Mouse (Mus musculus): Measurements from ENCODE around the gene Baiap2. TPM values are rescaled to one million over a fixed set of nuclear protein-coding genes. Genes with fewer than 3 reads are reported as not detected.

Baiap2 gene
- total RNA-seq, 2 experiments from 2014 or later, result 228 to 303 TPM

GRCm38 (mm10) chr11:119918521-119918920 lies 24.0 kb upstream of the Baiap2 start:
- intact Hi-C loops (cut with DNase I), result no loop called here
- DNase-seq (ENCODE audit: low spot score in 2 of 2), result no peak

GRCm38 (mm10) chr11:119919432-119919831 lies 23.1 kb upstream of the Baiap2 start:
- intact Hi-C loops (cut with DNase I), result no loop called here
- DNase-seq (ENCODE audit: low spot score in 2 of 2), result no peak

GRCm38 (mm10) chr11:119919897-119920296 lies 22.7 kb upstream of the Baiap2 start:
- intact Hi-C loops (cut with DNase I), result no loop called here
- peak in 1 of 2 experiments; percentile 57 for DNase-seq (ENCODE audit: low spot score in 2 of 2)

- no peak for DNase-seq (ENCODE audit: low spot score in 2 of 2)
- intact Hi-C loops (cut with DNase I), result no loop called here
Measured at GRCm38 (mm10) chr11:119920668-119921067, 21.9 kb upstream of the Baiap2 start.

- intact Hi-C loops (cut with DNase I), result no loop called here
- DNase-seq (ENCODE audit: low spot score in 2 of 2), result no peak
Measured at GRCm38 (mm10) chr11:119925176-119925575, 17.4 kb upstream of the Baiap2 start.

GRCm38 (mm10) chr11:119926762-119927161 lies 15.8 kb upstream of the Baiap2 start:
- intact Hi-C loops (cut with DNase I), result no loop called here
- DNase-seq (ENCODE audit: low spot score in 2 of 2), result no peak

- intact Hi-C loops (cut with DNase I), result no loop called here
- peak in 1 of 2 experiments; percentile 62 for DNase-seq (ENCODE audit: low spot score in 2 of 2)
Measured at GRCm38 (mm10) chr11:119928023-119928681, 14.4 kb upstream of the Baiap2 start.

- no peak for DNase-seq (ENCODE audit: low spot score in 2 of 2)
- intact Hi-C loops (cut with DNase I), result no loop called here
Measured at GRCm38 (mm10) chr11:119929603-119930265, 12.8 kb upstream of the Baiap2 start.

- no peak for DNase-seq (ENCODE audit: low spot score in 2 of 2)
- intact Hi-C loops (cut with DNase I), result no loop called here
Measured at GRCm38 (mm10) chr11:119931809-119932208, 10.8 kb upstream of the Baiap2 start.

GRCm38 (mm10) chr11:119933142-119933541 lies 9.4 kb upstream of the Baiap2 start:
- intact Hi-C loops (cut with DNase I), result no loop called here
- no peak for DNase-seq (ENCODE audit: low spot score in 2 of 2)

GRCm38 (mm10) chr11:119933819-119934583 lies 8.6 kb upstream of the Baiap2 start:
- intact Hi-C loops (cut with DNase I), result no loop called here
- DNase-seq (ENCODE audit: low spot score in 2 of 2), result no peak

- intact Hi-C loops (cut with DNase I), result no loop called here
- DNase-seq (ENCODE audit: low spot score in 2 of 2), result no peak
Measured at GRCm38 (mm10) chr11:119934773-119935172, 7.8 kb upstream of the Baiap2 start.

GRCm38 (mm10) chr11:119935457-119935856 lies 7.1 kb upstream of the Baiap2 start:
- no peak for DNase-seq (ENCODE audit: low spot score in 2 of 2)
- intact Hi-C loops (cut with DNase I), result no loop called here

GRCm38 (mm10) chr11:119936456-119936855 lies 6.1 kb upstream of the Baiap2 start:
- intact Hi-C loops (cut with DNase I), result no loop called here
- DNase-seq (ENCODE audit: low spot score in 2 of 2), result no peak

GRCm38 (mm10) chr11:119937216-119937615 lies 5.3 kb upstream of the Baiap2 start:
- intact Hi-C loops (cut with DNase I), result loop anchor here (1.0 kb wide), 1 partner anchor 54 kb away; no protein-coding TSS in a partner anchor

GRCm38 (mm10) chr11:119937772-119938502 lies 4.6 kb upstream of the Baiap2 start:
- intact Hi-C loops (cut with DNase I), result loop anchor here (1.0 kb wide), 1 partner anchor 53 kb away; no protein-coding TSS in a partner anchor
- DNase-seq (ENCODE audit: low spot score in 2 of 2), result peak; percentile 66 to 81

More at GRCm38 (mm10) chr11:119937216-119937615, 5.3 kb upstream of the Baiap2 start:
- DNase-seq (ENCODE audit: low spot score in 2 of 2), result peak; percentile 74 to 80

- DNase-seq (ENCODE audit: low spot score in 2 of 2), result no peak
- intact Hi-C loops (cut with DNase I), result no loop called here
Measured at GRCm38 (mm10) chr11:119939073-119939710, 3.4 kb upstream of the Baiap2 start.

GRCm38 (mm10) chr11:119939711-119940106 lies 2.9 kb upstream of the Baiap2 start:
- intact Hi-C loops (cut with DNase I), result no loop called here
- no peak for DNase-seq (ENCODE audit: low spot score in 2 of 2)

- peak in 1 of 2 experiments; percentile 49 for DNase-seq (ENCODE audit: low spot score in 2 of 2)
- intact Hi-C loops (cut with DNase I), result no loop called here
Measured at GRCm38 (mm10) chr11:119940142-119940541, 2.4 kb upstream of the Baiap2 start.
